Mouse (Mus musculus) G1E (cell line): Measurements from ENCODE around the gene Map3k21. TPM values are rescaled to one million over a fixed set of nuclear protein-coding genes. Genes with fewer than 3 reads are reported as not detected.
A peak's percentile ranks its signal among the peaks of the same experiment; 100 is the strongest.

ENCODE experiments used
- ATAC-seq: 2 replicates; pipeline ENCODE4 v1.8.0; 2016; ENCODE audit warnings: mild to moderate bottlenecking; ENCODE audit not compliant: insufficient number of reproducible peaks, poor library complexity, low FRiP score, severe bottlenecking; ENCODE audit errors: extremely low read depth
- DNase-seq: peaks from one replicate; pipeline ENCODE4 v3.0.0; 2012; ENCODE audit warnings: low spot score
- H3K27me3 ChIP-seq: 2 replicates; pipeline ENCODE4 v1.6.1; 2012; ENCODE audit warnings: mild to moderate bottlenecking, low read length, inconsistent platforms; ENCODE audit not compliant: insufficient read depth
- H3K36me3 ChIP-seq: replicated peaks from 2 replicates; pipeline ENCODE3; 2012; ENCODE audit warnings: mild to moderate bottlenecking, inconsistent platforms
- H3K4me1 ChIP-seq: 2 replicates; pipeline ENCODE4 v1.6.1; 2012; ENCODE audit warnings: low read depth, low read length, inconsistent platforms, mixed read lengths; ENCODE audit not compliant: insufficient read depth
- H3K4me3 ChIP-seq: 2 replicates; pipeline ENCODE4 v1.5.1; 2012; ENCODE audit warnings: low read depth, mild to moderate bottlenecking, inconsistent platforms, low read length, moderate library complexity, mixed read lengths
- H3K9me3 ChIP-seq: replicated peaks from 2 replicates; pipeline ENCODE4 v1.6.1; 2012; ENCODE audit warnings: inconsistent platforms
- CTCF ChIP-seq: IDR thresholded peaks from 2 replicates; pipeline ENCODE4 v1.5.1; 2012; ENCODE audit warnings: low read depth, low read length, inconsistent platforms, mixed read lengths
- GATA1 ChIP-seq: IDR thresholded peaks from 2 replicates; pipeline ENCODE4 v1.6.1; 2012; ENCODE audit warnings: borderline replicate concordance, low read length, inconsistent platforms, mixed read lengths
- GATA2 ChIP-seq: IDR thresholded peaks from 2 replicates; pipeline ENCODE4 v1.6.1; 2012; ENCODE audit warnings: low read depth, low read length, inconsistent platforms, borderline replicate concordance
- POLR2AphosphoS5 ChIP-seq: IDR thresholded peaks from 2 replicates; pipeline ENCODE4 v1.6.1; 2012; ENCODE audit warnings: low read depth, low read length, inconsistent platforms; ENCODE audit not compliant: insufficient replicate concordance
- TAL1 ChIP-seq: conservative IDR thresholded peaks from 2 replicates; pipeline ENCODE4 v1.6.1; 2012; ENCODE audit warnings: low read depth, low read length, inconsistent platforms, mixed read lengths
- polyA plus RNA-seq: library from polyadenylated mRNA; stranded (reverse); fragments of >175 nt; gene quantifications from 2 replicates; pipeline ENCODE4 v1.2.3, GENCODE M21; 2012
- total RNA-seq, 2 experiments: library from RNA; stranded (forward) in 1 of 2; stranded (reverse) in 1 of 2; fragments of 200-1000 nt in 1 of 2; fragments of >200 nt in 1 of 2; fragmentation: Nextera tagmentation in 1 of 2; gene quantifications; 2 replicates each; pipeline ENCODE4 v1.2.3; 2014 to 2017

The Map3k21 gene
- total RNA-seq (2014; fragmentation: Nextera tagmentation) (not detected in 2 replicates), total RNA-seq (2017) (0.05 TPM in 1 of 2 replicates, not detected in the other), polyA plus RNA-seq (not detected in 2 replicates)

GRCm38 (mm10) chr8:125910365-125911228 is at the start of gene Map3k21:
Gene Map3k21 (plus strand): TSS chr8:125910450.
- Histone ChIP-seq H3K9me3 (peaks cover 88% of the 10 kb centered on the region), H3K4me1 (no peaks in the 10 kb centered on the region), H3K27me3 (no peaks in the 10 kb centered on the region), H3K4me3 (peak within 1 kb of the TSS; percentile 16; the same call in 1 of the 2 replicates), H3K36me3 (no peaks in the 10 kb centered on the region)
- TF ChIP-seq POLR2AphosphoS5 = no peak
- TF ChIP-seq GATA2 = no peak
- TF ChIP-seq GATA1 = no peak
- no peak for TF ChIP-seq TAL1
- TF ChIP-seq CTCF = no peak
- ATAC-seq = no peak
- no peak for DNase-seq

- Histone ChIP-seq H3K36me3 (no peaks in the 10 kb centered on the region), H3K4me3 (no peak overlapping the region), H3K9me3 (peaks cover 93% of the 10 kb centered on the region), H3K27me3 (no peaks in the 10 kb centered on the region), H3K4me1 (no peaks in the 10 kb centered on the region)
- no peak for DNase-seq
- TF ChIP-seq POLR2AphosphoS5 = no peak
- no peak for TF ChIP-seq GATA1
- TF ChIP-seq TAL1 = no peak
- no peak for TF ChIP-seq GATA2
- TF ChIP-seq CTCF = no peak
- no peak for ATAC-seq
Measured at GRCm38 (mm10) chr8:125866125-125866524, 44.1 kb upstream of the Map3k21 start.

- no peak for ATAC-seq
Measured at GRCm38 (mm10) chr8:125868552-125868951, 41.7 kb upstream of the Map3k21 start.

GRCm38 (mm10) chr8:125869739-125870138 is 40.5 kb upstream of the Map3k21 start:
- no peaks in the 10 kb centered on the region for H3K27me3 ChIP-seq
- no peak for ATAC-seq
- no peaks in the 10 kb centered on the region for H3K36me3 ChIP-seq
- H3K9me3 ChIP-seq = peaks cover 94% of the 10 kb centered on the region
- no peak overlapping the region for H3K4me3 ChIP-seq
- TF ChIP-seq GATA2 (no peak), GATA1 (no peak), TAL1 (no peak), CTCF (no peak), POLR2AphosphoS5 (no peak)
- no peaks in the 10 kb centered on the region for H3K4me1 ChIP-seq
- DNase-seq = no peak

More at GRCm38 (mm10) chr8:125868552-125868951, 41.7 kb upstream of the Map3k21 start:
- no peak for TF ChIP-seq GATA2
- Histone ChIP-seq H3K9me3 (peaks cover 94% of the 10 kb centered on the region), H3K4me1 (no peaks in the 10 kb centered on the region), H3K4me3 (no peak overlapping the region), H3K27me3 (no peaks in the 10 kb centered on the region), H3K36me3 (no peaks in the 10 kb centered on the region)
- no peak for DNase-seq

- no peak for DNase-seq
- TF ChIP-seq TAL1 = no peak
- no peak for TF ChIP-seq GATA1
- no peak for TF ChIP-seq GATA2
- no peak for TF ChIP-seq POLR2AphosphoS5
- no peak for TF ChIP-seq CTCF
- ATAC-seq = no peak
- H3K4me1 ChIP-seq = no peaks in the 10 kb centered on the region
- H3K36me3 ChIP-seq = no peaks in the 10 kb centered on the region
- H3K9me3 ChIP-seq = peaks cover 94% of the 10 kb centered on the region
- no peaks in the 10 kb centered on the region for H3K27me3 ChIP-seq
- H3K4me3 ChIP-seq = no peak overlapping the region
Measured at GRCm38 (mm10) chr8:125870179-125870702, 40.0 kb upstream of the Map3k21 start.

GRCm38 (mm10) chr8:125870821-125871321 is 39.4 kb upstream of the Map3k21 start:
- DNase-seq = no peak
- no peak for ATAC-seq
- no peak for TF ChIP-seq CTCF
- no peak for TF ChIP-seq TAL1
- TF ChIP-seq GATA2 = no peak
- TF ChIP-seq POLR2AphosphoS5 = no peak
- TF ChIP-seq GATA1 = no peak
- Histone ChIP-seq H3K4me1 (no peaks in the 10 kb centered on the region), H3K9me3 (peaks cover 91% of the 10 kb centered on the region), H3K27me3 (no peaks in the 10 kb centered on the region), H3K4me3 (no peak overlapping the region), H3K36me3 (no peaks in the 10 kb centered on the region)
